Mouse (Mus musculus): ENCODE measurements at regions not wholly inside any gene's neighbourhood (a gene's known extent, or its start where the extent isn't known, plus 50 kb on each side); places are given as distances from the start of the nearest gene placed in this dataset.

GRCm38 (mm10) chrX:99318141-99318540, 152.9 kb downstream of the Pja1 start:
- no peaks in the 10 kb centered on the region for H3K9me3 ChIP-seq (ENCODE audit: control insufficient read depth, low read length)
- no peak overlapping the region for H3K9ac ChIP-seq (ENCODE audit: low read length)
- no peak overlapping the region for H3K4me2 ChIP-seq (ENCODE audit: low read depth, low read length)
- H3K27me3 ChIP-seq (ENCODE audit: control insufficient read depth, insufficient read depth, low read depth, low read length): no peaks in the 10 kb centered on the region; the same call in 1 of the 2 replicates
- no peak for ATAC-seq (ENCODE audit: low read depth)
- no peaks in the 10 kb centered on the region for H3K36me3 ChIP-seq (ENCODE audit: control insufficient read depth, insufficient read depth, low read length)
- H3K27ac ChIP-seq (ENCODE audit: low read length): no peak overlapping the region
- no peak overlapping the region for H3K4me3 ChIP-seq (ENCODE audit: low read length)
- 67% methylated on average over 8 of the region's 8 CpGs for WGBS
- H3K4me1 ChIP-seq (replicated peaks; ENCODE audit: control insufficient read depth, insufficient read depth, low read length): peaks cover 29% of the 10 kb centered on the region

GRCm38 (mm10) chrX:99317736-99318135, 153.3 kb downstream of the Pja1 start:
- WGBS: 74% methylated on average over 10 of the region's 10 CpGs
- no peaks in the 10 kb centered on the region for H3K9me3 ChIP-seq (ENCODE audit: control insufficient read depth, low read length)
- ATAC-seq (ENCODE audit: low read depth): no peak; the same call in 1 of the 2 replicates
- no peak overlapping the region for H3K4me3 ChIP-seq (ENCODE audit: low read length)
- no peak overlapping the region for H3K4me2 ChIP-seq (ENCODE audit: low read depth, low read length)
- H3K27me3 ChIP-seq (ENCODE audit: control insufficient read depth, insufficient read depth, low read depth, low read length): no peaks in the 10 kb centered on the region; the same call in 1 of the 2 replicates
- 0 out of 2 replicates have a peak overlapping the region, but pooled peaks have one; percentile 13 for H3K27ac ChIP-seq (ENCODE audit: low read length)
- H3K36me3 ChIP-seq (ENCODE audit: control insufficient read depth, insufficient read depth, low read length): no peaks in the 10 kb centered on the region
- H3K4me1 ChIP-seq (replicated peaks; ENCODE audit: control insufficient read depth, insufficient read depth, low read length): peaks cover 29% of the 10 kb centered on the region
- no peak overlapping the region for H3K9ac ChIP-seq (ENCODE audit: low read length)

GRCm38 (mm10) chrX:99316410-99317056, 154.5 kb downstream of the Pja1 start:
- Histone ChIP-seq H3K36me3 (ENCODE audit: control insufficient read depth, insufficient read depth, low read length) (no peaks in the 10 kb centered on the region), H3K4me3 (ENCODE audit: low read length) (no peak overlapping the region), H3K9me3 (ENCODE audit: control insufficient read depth, low read length) (no peaks in the 10 kb centered on the region), H3K4me2 (ENCODE audit: low read depth, low read length) (no peak overlapping the region), H3K4me1 (replicated peaks; ENCODE audit: control insufficient read depth, insufficient read depth, low read length) (peaks cover 29% of the 10 kb centered on the region), H3K27me3 (ENCODE audit: control insufficient read depth, insufficient read depth, low read depth, low read length) (peaks cover 3% of the 10 kb centered on the region; the same call in 1 of the 2 replicates), H3K27ac (ENCODE audit: low read length) (no peak overlapping the region), H3K9ac (ENCODE audit: low read length) (no peak overlapping the region)
- WGBS: 67% methylated on average over 4 of the region's 4 CpGs
- peak; percentile 56; the same call in 1 of the 2 replicates for ATAC-seq (ENCODE audit: low read depth)

DNA sequence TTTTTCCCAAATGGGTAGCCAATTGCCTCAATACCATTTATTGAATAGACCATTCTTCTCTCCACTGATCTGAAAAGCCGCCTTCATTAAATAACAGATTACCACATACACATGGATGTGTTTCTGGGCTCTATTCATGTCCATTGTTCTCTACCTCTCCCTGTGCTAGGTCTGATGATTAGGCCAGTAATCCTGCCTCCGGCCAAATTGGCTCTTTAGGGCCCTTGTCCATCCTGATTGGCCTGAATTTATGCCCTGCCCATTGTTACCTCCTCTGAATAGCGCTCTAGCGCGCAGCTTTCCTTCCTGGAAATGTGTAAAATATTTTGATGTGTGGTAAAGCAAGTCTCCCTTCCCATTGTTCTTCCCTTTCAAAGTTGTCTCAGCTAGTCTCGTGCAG, 163.2 kb downstream of the Efnb1 start:
- H3K9me3 ChIP-seq (ENCODE audit: control insufficient read depth, low read length): no peaks in the 10 kb centered on the region
- H3K36me3 ChIP-seq (ENCODE audit: control insufficient read depth, insufficient read depth, low read length): no peaks in the 10 kb centered on the region
- WGBS: 72% methylated on average over 6 of the region's 6 CpGs
- H3K9ac ChIP-seq (ENCODE audit: low read length): no peak overlapping the region
- H3K4me3 ChIP-seq (ENCODE audit: low read length): no peak overlapping the region
- H3K27ac ChIP-seq (ENCODE audit: low read length): no peak overlapping the region
- ATAC-seq (ENCODE audit: low read depth): no peak
- peaks cover 4% of the 10 kb centered on the region; the same call in 1 of the 2 replicates for H3K4me1 ChIP-seq (replicated peaks; ENCODE audit: control insufficient read depth, insufficient read depth, low read length)
- H3K27me3 ChIP-seq (ENCODE audit: control insufficient read depth, insufficient read depth, low read depth, low read length): peaks cover 12% of the 10 kb centered on the region
- no peak overlapping the region for H3K4me2 ChIP-seq (ENCODE audit: low read depth, low read length)

- Histone ChIP-seq H3K36me3 (ENCODE audit: control insufficient read depth, insufficient read depth, low read length) (no peaks in the 10 kb centered on the region), H3K4me1 (replicated peaks; ENCODE audit: control insufficient read depth, insufficient read depth, low read length) (peaks cover 20% of the 10 kb centered on the region; the same call in 1 of the 2 replicates), H3K27me3 (ENCODE audit: control insufficient read depth, insufficient read depth, low read depth, low read length) (peaks cover 7% of the 10 kb centered on the region), H3K9ac (ENCODE audit: low read length) (no peak overlapping the region), H3K9me3 (ENCODE audit: control insufficient read depth, low read length) (no peaks in the 10 kb centered on the region), H3K27ac (ENCODE audit: low read length) (no peak overlapping the region), H3K4me2 (ENCODE audit: low read depth, low read length) (no peak overlapping the region), H3K4me3 (ENCODE audit: low read length) (no peak overlapping the region)
- ATAC-seq (ENCODE audit: low read depth): no peak
- WGBS: 60% methylated on average over 8 of the region's 8 CpGs
These were observed 158.8 kb downstream of the Efnb1 start for GRCm38 (mm10) chrX:99294726-99295125.

DNA sequence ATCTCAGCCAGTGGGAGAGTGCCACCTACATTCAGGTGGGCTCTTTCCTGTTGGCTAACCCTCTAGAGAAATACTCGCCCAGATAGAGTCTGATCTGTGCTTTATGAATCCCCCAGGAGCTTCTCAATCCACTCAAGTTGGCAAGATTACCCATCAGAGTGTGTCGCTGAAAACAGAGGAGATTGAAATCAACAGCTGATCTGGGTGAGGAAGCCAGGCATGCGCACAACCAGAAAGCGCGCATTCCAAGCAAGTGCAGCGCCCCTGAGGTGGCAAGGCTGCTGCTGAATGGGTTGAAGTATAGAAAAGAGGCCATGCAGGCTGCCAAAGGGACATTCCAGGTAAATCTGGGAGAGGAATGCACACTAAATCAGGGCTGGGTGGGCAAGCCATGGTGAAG, 158.0 kb downstream of the Efnb1 start:
- Histone ChIP-seq H3K4me2 (ENCODE audit: low read depth, low read length) (no peak overlapping the region), H3K27ac (ENCODE audit: low read length) (no peak overlapping the region), H3K4me3 (ENCODE audit: low read length) (no peak overlapping the region), H3K4me1 (replicated peaks; ENCODE audit: control insufficient read depth, insufficient read depth, low read length) (peaks cover 20% of the 10 kb centered on the region; the same call in 1 of the 2 replicates), H3K9me3 (ENCODE audit: control insufficient read depth, low read length) (no peaks in the 10 kb centered on the region), H3K9ac (ENCODE audit: low read length) (no peak overlapping the region), H3K27me3 (ENCODE audit: control insufficient read depth, insufficient read depth, low read depth, low read length) (peaks cover 7% of the 10 kb centered on the region; the same call in 1 of the 2 replicates), H3K36me3 (ENCODE audit: control insufficient read depth, insufficient read depth, low read length) (no peaks in the 10 kb centered on the region)
- no peak for ATAC-seq (ENCODE audit: low read depth)
- WGBS: 60% methylated on average over 6 of the region's 6 CpGs

- no peak overlapping the region for H3K4me3 ChIP-seq (ENCODE audit: low read length)
- peaks cover 20% of the 10 kb centered on the region; the same call in 1 of the 2 replicates for H3K4me1 ChIP-seq (replicated peaks; ENCODE audit: control insufficient read depth, insufficient read depth, low read length)
- H3K9me3 ChIP-seq (ENCODE audit: control insufficient read depth, low read length): no peaks in the 10 kb centered on the region
- WGBS: 42% methylated on average over 11 of the region's 11 CpGs
- ATAC-seq (ENCODE audit: low read depth): peak; percentile 61
- no peaks in the 10 kb centered on the region for H3K36me3 ChIP-seq (ENCODE audit: control insufficient read depth, insufficient read depth, low read length)
- H3K27ac ChIP-seq (ENCODE audit: low read length): peak overlapping the region; percentile 86
- H3K4me2 ChIP-seq (ENCODE audit: low read depth, low read length): no peak overlapping the region
- no peak overlapping the region for H3K9ac ChIP-seq (ENCODE audit: low read length)
- H3K27me3 ChIP-seq (ENCODE audit: control insufficient read depth, insufficient read depth, low read depth, low read length): peaks cover 5% of the 10 kb centered on the region; the same call in 1 of the 2 replicates
These were observed 156.8 kb downstream of the Efnb1 start for GRCm38 (mm10) chrX:99292758-99293157.

DNA sequence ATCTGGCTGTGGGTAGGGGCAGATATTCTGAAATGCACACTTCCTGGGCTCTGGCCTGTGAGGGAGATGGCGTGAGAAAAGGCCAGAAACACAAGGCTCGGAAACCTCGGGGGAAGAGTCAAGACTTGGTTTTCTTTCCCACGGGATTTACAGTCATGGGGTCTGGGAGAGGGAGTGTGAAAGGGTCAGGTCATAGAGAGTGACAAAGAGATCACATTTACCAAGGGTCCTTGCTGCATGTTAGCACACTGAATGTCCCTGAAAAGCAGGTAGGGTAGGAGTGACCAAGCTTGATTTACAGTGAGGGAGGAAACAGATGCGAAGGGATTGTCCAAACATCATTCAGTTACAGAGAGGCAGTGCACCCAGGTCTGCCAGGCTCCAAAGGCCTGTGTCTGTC, 156.0 kb downstream of the Efnb1 start:
- Histone ChIP-seq H3K4me1 (replicated peaks; ENCODE audit: control insufficient read depth, insufficient read depth, low read length) (peaks cover 20% of the 10 kb centered on the region; the same call in 1 of the 2 replicates), H3K9ac (ENCODE audit: low read length) (peak overlapping the region; percentile 30; the same call in 1 of the 2 replicates), H3K27ac (ENCODE audit: low read length) (peak overlapping the region; percentile 86), H3K27me3 (ENCODE audit: control insufficient read depth, insufficient read depth, low read depth, low read length) (peaks cover 5% of the 10 kb centered on the region; the same call in 1 of the 2 replicates), H3K9me3 (ENCODE audit: control insufficient read depth, low read length) (no peaks in the 10 kb centered on the region), H3K4me2 (ENCODE audit: low read depth, low read length) (no peak overlapping the region), H3K36me3 (ENCODE audit: control insufficient read depth, insufficient read depth, low read length) (no peaks in the 10 kb centered on the region), H3K4me3 (ENCODE audit: low read length) (no peak overlapping the region)
- 0 out of 2 replicates have a peak, but pooled peaks have one; percentile 7 for ATAC-seq (ENCODE audit: low read depth)
- WGBS: 41% methylated on average over 5 of the region's 5 CpGs

GRCm38 (mm10) chrX:99291423-99291963, 155.6 kb downstream of the Efnb1 start:
- peak; percentile 90 for ATAC-seq (ENCODE audit: low read depth)
- no peak overlapping the region for H3K4me2 ChIP-seq (ENCODE audit: low read depth, low read length)
- H3K36me3 ChIP-seq (ENCODE audit: control insufficient read depth, insufficient read depth, low read length): no peaks in the 10 kb centered on the region
- H3K4me1 ChIP-seq (replicated peaks; ENCODE audit: control insufficient read depth, insufficient read depth, low read length): peaks cover 22% of the 10 kb centered on the region; the same call in 1 of the 2 replicates
- H3K27me3 ChIP-seq (ENCODE audit: control insufficient read depth, insufficient read depth, low read depth, low read length): peaks cover 5% of the 10 kb centered on the region; the same call in 1 of the 2 replicates
- H3K27ac ChIP-seq (ENCODE audit: low read length): peak overlapping the region; percentile 89
- H3K4me3 ChIP-seq (ENCODE audit: low read length): no peak overlapping the region
- 14% methylated on average over 2 of the region's 10 CpGs for WGBS
- H3K9ac ChIP-seq (ENCODE audit: low read length): peak overlapping the region; percentile 30; the same call in 1 of the 2 replicates
- H3K9me3 ChIP-seq (ENCODE audit: control insufficient read depth, low read length): no peaks in the 10 kb centered on the region
